ENCODE assay signal across 8 mouse cellular contexts in the genomic region with DNA sequence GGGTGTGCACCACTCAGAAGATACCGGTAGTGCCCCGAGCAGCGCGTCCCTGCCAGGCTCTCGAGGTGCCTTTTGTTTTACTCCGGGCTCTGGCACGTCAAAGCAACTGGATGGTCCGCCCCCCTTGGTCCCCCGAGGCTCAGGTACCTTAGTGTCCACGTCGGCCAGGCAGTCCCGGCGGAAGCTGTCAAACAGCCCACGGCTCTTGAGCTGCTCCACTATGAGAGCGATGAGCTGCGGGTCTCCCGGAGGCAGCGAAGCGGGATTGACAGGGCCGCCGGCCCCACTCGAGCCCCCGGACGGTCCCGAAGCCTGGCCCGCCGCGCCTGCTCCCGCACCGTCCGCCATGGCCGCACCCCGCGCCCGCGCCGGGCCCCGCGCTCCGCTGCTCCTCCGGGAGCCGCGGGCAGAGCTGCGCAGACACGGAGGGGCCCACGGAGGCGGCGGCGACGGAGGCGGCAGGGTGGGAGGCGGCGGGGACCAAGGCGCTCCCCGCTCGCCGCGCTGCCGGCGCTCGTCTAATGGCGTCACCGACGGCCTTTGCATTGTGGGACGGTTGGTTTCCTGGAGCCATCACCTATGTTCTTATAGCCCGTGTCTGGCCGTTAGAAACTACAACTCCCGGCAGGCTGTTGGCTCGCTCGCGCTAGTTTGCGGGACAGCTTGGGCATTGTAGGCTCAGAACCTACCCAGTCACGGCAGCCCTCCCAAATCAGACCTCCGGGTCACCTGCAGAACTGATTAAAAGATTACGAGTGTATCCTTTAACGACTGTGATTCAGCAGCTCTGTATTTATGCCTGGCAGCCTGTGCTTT. TPM values are rescaled to one million over a fixed set of nuclear protein-coding genes. Genes with fewer than 3 reads are reported as not detected.
DNase-seq lines count a peak whose midpoint lies in the region; ATAC-seq and TF ChIP-seq lines count a peak whose summit lies in the region.

A gene (minus strand): TSS at position 532 of the 816 bp plus-strand sequence.

- peak; percentile 99 for DNase-seq in brain, embryonic 14.5 days (ENCODE audit: low read depth)
- peak; percentile 98 for DNase-seq in kidney, postnatal 0 days (ENCODE audit: low spot score)
- DNase-seq in liver, embryonic 11.5 days (ENCODE audit: low spot score), result peak; percentile 82
- peak; percentile 95 for DNase-seq in naive thymus-derived CD4-positive, alpha-beta T cell, adult 2 months (ENCODE audit: low read depth)

- H3K27ac ChIP-seq in heart, embryonic 12.5 days (ENCODE audit: poor library complexity, severe bottlenecking), result peak within 1 kb of the TSS; percentile 58; the same call in 1 of the 2 replicates
- peak within 1 kb of the TSS; percentile 72 for H3K27ac ChIP-seq in kidney, postnatal 0 days
- no peak within 1 kb of the TSS for H3K27ac ChIP-seq in liver, embryonic 11.5 days (ENCODE audit: low read depth, low read length)
- H3K27ac ChIP-seq in stomach, embryonic 14.5 days (ENCODE audit: low read length), result no peak within 1 kb of the TSS

- H3ac ChIP-seq in C2C12 (ENCODE audit: control insufficient read depth, insufficient read length, low read depth), result peak within 1 kb of the TSS; percentile 87

- peaks cover 26% of the 10 kb centered on the region for H3K79me2 ChIP-seq in C2C12 (ENCODE audit: control insufficient read depth, insufficient read depth)

- peak; percentile 71; the same call in 1 of the 2 replicates for TF ChIP-seq POLR2A in brain, embryonic 14.5 days (IDR thresholded peaks at IDR 0.05; ENCODE audit: borderline replicate concordance, extremely low read depth, insufficient read depth, insufficient read length, poor library complexity, severe bottlenecking)

- peak within 1 kb of the TSS; percentile 99 for H3K9ac ChIP-seq in heart, embryonic 12.5 days
- peak within 1 kb of the TSS; percentile 98 for H3K9ac ChIP-seq in kidney, postnatal 0 days (ENCODE audit: low read depth, low read length)
- H3K9ac ChIP-seq in liver, embryonic 11.5 days (ENCODE audit: low read depth, low read length), result peak within 1 kb of the TSS; percentile 68
- peak within 1 kb of the TSS; percentile 89 for H3K9ac ChIP-seq in stomach, embryonic 14.5 days (replicated peaks; ENCODE audit: low read depth, low read length)

- H3K79me3 ChIP-seq in C2C12 (ENCODE audit: low read depth), result peaks cover 5% of the 10 kb centered on the region

- peaks cover 21% of the 10 kb centered on the region for H3K36me3 ChIP-seq in C2C12 (ENCODE audit: control insufficient read depth, insufficient read depth)
- peaks cover 18% of the 10 kb centered on the region for H3K36me3 ChIP-seq in erythroblast, embryonic 14.5 days (ENCODE audit: control insufficient read depth)
- H3K36me3 ChIP-seq in heart, embryonic 12.5 days, result peaks cover 29% of the 10 kb centered on the region
- peaks cover 18% of the 10 kb centered on the region for H3K36me3 ChIP-seq in kidney, postnatal 0 days (ENCODE audit: insufficient read depth, low read length)
- peaks cover 9% of the 10 kb centered on the region for H3K36me3 ChIP-seq in liver, embryonic 11.5 days (ENCODE audit: control insufficient read depth, insufficient read depth, low read length)
- peaks cover 17% of the 10 kb centered on the region for H3K36me3 ChIP-seq in stomach, embryonic 14.5 days (ENCODE audit: control insufficient read depth, insufficient read depth, low read length)

- H3K4me3 ChIP-seq in C2C12 (ENCODE audit: insufficient read depth, poor library complexity, severe bottlenecking), result peak within 1 kb of the TSS; percentile 64
- H3K4me3 ChIP-seq in erythroblast, embryonic 14.5 days (replicated peaks), result peak within 1 kb of the TSS; percentile 75
- peak within 1 kb of the TSS; percentile 99 for H3K4me3 ChIP-seq in heart, embryonic 12.5 days
- peak within 1 kb of the TSS; percentile 98 for H3K4me3 ChIP-seq in kidney, postnatal 0 days (replicated peaks; ENCODE audit: low read depth, low read length)
- H3K4me3 ChIP-seq in liver, embryonic 11.5 days (ENCODE audit: low read depth, low read length), result peak within 1 kb of the TSS; percentile 71
- peak within 1 kb of the TSS; percentile 76 for H3K4me3 ChIP-seq in stomach, embryonic 14.5 days (ENCODE audit: low read depth, low read length)

- no peaks in the 10 kb centered on the region for H3K27me3 ChIP-seq in C2C12 (ENCODE audit: control insufficient read depth, insufficient read depth, insufficient read length)
- H3K27me3 ChIP-seq in erythroblast, embryonic 14.5 days (ENCODE audit: control insufficient read depth), result peaks cover 22% of the 10 kb centered on the region
- H3K27me3 ChIP-seq in heart, embryonic 12.5 days (replicated peaks), result no peaks in the 10 kb centered on the region
- no peaks in the 10 kb centered on the region for H3K27me3 ChIP-seq in kidney, postnatal 0 days (ENCODE audit: insufficient read depth, low read length)
- no peaks in the 10 kb centered on the region for H3K27me3 ChIP-seq in liver, embryonic 11.5 days (replicated peaks; ENCODE audit: control insufficient read depth, insufficient read depth, low read length)
- H3K27me3 ChIP-seq in stomach, embryonic 14.5 days (ENCODE audit: control insufficient read depth, insufficient read depth, low read length), result no peaks in the 10 kb centered on the region

- TF ChIP-seq CTCF in C2C12 (IDR thresholded peaks at IDR 0.05; ENCODE audit: control insufficient read depth, insufficient read depth, insufficient read length), result no peak
- TF ChIP-seq CTCF in brain, embryonic 14.5 days (IDR thresholded peaks at IDR 0.05; ENCODE audit: borderline replicate concordance, extremely low read depth, insufficient read depth, insufficient read length), result no peak
- TF ChIP-seq CTCF in kidney, postnatal 0 days (IDR thresholded peaks at IDR 0.05; ENCODE audit: low read depth), result no peak

- peak; percentile 93 for ATAC-seq in heart, embryonic 12.5 days (ENCODE audit: insufficient number of reproducible peaks, low FRiP score)
- ATAC-seq in kidney, postnatal 0 days (replicated peaks; ENCODE audit: low FRiP score, low read depth), result peak; percentile 92
- peak; percentile 93 for ATAC-seq in liver, embryonic 11.5 days (replicated peaks; ENCODE audit: low FRiP score)
- ATAC-seq in stomach, embryonic 14.5 days (ENCODE audit: insufficient number of reproducible peaks, insufficient read depth, low FRiP score, low read depth), result peak; percentile 97

- H3K4me1 ChIP-seq in erythroblast, embryonic 14.5 days (ENCODE audit: control insufficient read depth), result peaks cover 38% of the 10 kb centered on the region
- peaks cover 11% of the 10 kb centered on the region for H3K4me1 ChIP-seq in heart, embryonic 12.5 days (replicated peaks)
- H3K4me1 ChIP-seq in kidney, postnatal 0 days (replicated peaks; ENCODE audit: insufficient read depth, low read length), result peaks cover 9% of the 10 kb centered on the region
- H3K4me1 ChIP-seq in liver, embryonic 11.5 days (replicated peaks; ENCODE audit: control insufficient read depth, insufficient read depth, low read length), result no peaks in the 10 kb centered on the region; the same call in 1 of the 2 replicates
- peaks cover 5% of the 10 kb centered on the region for H3K4me1 ChIP-seq in stomach, embryonic 14.5 days (ENCODE audit: control insufficient read depth, insufficient read depth, low read length)

- peaks cover 3% of the 10 kb centered on the region; the same call in 1 of the 2 replicates for H3K9me3 ChIP-seq in erythroblast, embryonic 14.5 days (ENCODE audit: control insufficient read depth, low read length)
- no peaks in the 10 kb centered on the region for H3K9me3 ChIP-seq in heart, embryonic 12.5 days (replicated peaks)
- no peaks in the 10 kb centered on the region for H3K9me3 ChIP-seq in kidney, postnatal 0 days (replicated peaks; ENCODE audit: low read length)
- no peaks in the 10 kb centered on the region for H3K9me3 ChIP-seq in liver, embryonic 11.5 days (ENCODE audit: control insufficient read depth, low read length)
- no peaks in the 10 kb centered on the region for H3K9me3 ChIP-seq in stomach, embryonic 14.5 days (ENCODE audit: control insufficient read depth, low read depth, low read length)

- 2% methylated on average over 76 of the region's 76 CpGs for WGBS in heart, embryonic 12.5 days
- under 1% methylated on average over 70 of the region's 76 CpGs for WGBS in kidney, postnatal 0 days
- under 1% methylated on average over 76 of the region's 76 CpGs for WGBS in liver, embryonic 11.5 days
- WGBS in stomach, embryonic 14.5 days, result under 1% methylated on average over 76 of the region's 76 CpGs

- peak within 1 kb of the TSS; percentile 79 for H3K4me2 ChIP-seq in heart, embryonic 12.5 days
- peak within 1 kb of the TSS; percentile 69 for H3K4me2 ChIP-seq in kidney, postnatal 0 days (ENCODE audit: low read length)
- peak within 1 kb of the TSS; percentile 68 for H3K4me2 ChIP-seq in liver, embryonic 11.5 days
- H3K4me2 ChIP-seq in stomach, embryonic 14.5 days (replicated peaks; ENCODE audit: low read depth, low read length), result peak within 1 kb of the TSS; percentile 61

TF ChIP-seq in C2C12, 6 proteins besides CTCF, POLR2A, EP300 and RAD21:
- TF ChIP-seq MYOD1 (IDR thresholded peaks at IDR 0.05; ENCODE audit: control insufficient read depth, insufficient read length, low read depth), result no peak
- no peak for TF ChIP-seq MAX (IDR thresholded peaks at IDR 0.05)
- TF ChIP-seq FOSL1 (IDR thresholded peaks at IDR 0.05; ENCODE audit: insufficient read depth, low read length, poor library complexity, severe bottlenecking), result no peak

RNA-seq across cellular contexts. Expression of the gene that starts here (rescaled TPM):
- 90.4 TPM for polyA plus RNA-seq in C2C12 (2012; fragmentation: generic; extraction: Trizol)
- 194 and 228 TPM in 2 replicates for polyA plus RNA-seq in brain, embryonic 14.5 days (2012; rRNA removed)
- 0.08 and 0.10 TPM in 2 replicates for polyA plus RNA-seq in erythroblast, embryonic 14.5 days (2012)
- polyA plus RNA-seq in heart, embryonic 12.5 days (2016; fragmentation: Nextera tagmentation; extraction: Ambion mirVana), result 78.3 and 79.8 TPM in 2 replicates
- 96.7 and 102 TPM in 2 replicates for polyA plus RNA-seq in kidney, postnatal 0 days (2015; fragmentation: Nextera tagmentation; extraction: Ambion mirVana)
- 39.7 and 40.1 TPM in 2 replicates for polyA plus RNA-seq in liver, embryonic 11.5 days (2014; fragmentation: Nextera tagmentation; extraction: Ambion mirVana)
- polyA plus RNA-seq in stomach, embryonic 14.5 days (2014; fragmentation: Nextera tagmentation; extraction: Ambion mirVana), result 92.3 and 100 TPM in 2 replicates

Comparison
In these comparisons a context has a peak if more than half of its experiments do, and no peak if none do; other contexts are left out.
1. RNA of the gene that starts here (polyA plus RNA-seq): 194 to 228 TPM in brain, embryonic 14.5 days, 96.7 to 102 TPM in kidney, postnatal 0 days, 92.3 to 100 TPM in stomach, embryonic 14.5 days, 90.4 TPM in C2C12 (single experiment), 78.3 to 79.8 TPM in heart, embryonic 12.5 days and 39.7 to 40.1 TPM in liver, embryonic 11.5 days; 0.08 to 0.10 TPM in erythroblast, embryonic 14.5 days; every median in the first group is over 10 times any median in the second.
2. H3K27ac ChIP-seq: peak in heart, embryonic 12.5 days (single experiment) and kidney, postnatal 0 days (single experiment); none in liver, embryonic 11.5 days (single experiment) and stomach, embryonic 14.5 days (single experiment).
3. Peak in every context shown above with its lines, with median percentiles within 50 percentile points of each other: H3K4me3 ChIP-seq, DNase-seq, ATAC-seq, H3K4me2 ChIP-seq and H3K9ac ChIP-seq.